ENCODE assay signal across 9 mouse cellular contexts in the genomic region with DNA sequence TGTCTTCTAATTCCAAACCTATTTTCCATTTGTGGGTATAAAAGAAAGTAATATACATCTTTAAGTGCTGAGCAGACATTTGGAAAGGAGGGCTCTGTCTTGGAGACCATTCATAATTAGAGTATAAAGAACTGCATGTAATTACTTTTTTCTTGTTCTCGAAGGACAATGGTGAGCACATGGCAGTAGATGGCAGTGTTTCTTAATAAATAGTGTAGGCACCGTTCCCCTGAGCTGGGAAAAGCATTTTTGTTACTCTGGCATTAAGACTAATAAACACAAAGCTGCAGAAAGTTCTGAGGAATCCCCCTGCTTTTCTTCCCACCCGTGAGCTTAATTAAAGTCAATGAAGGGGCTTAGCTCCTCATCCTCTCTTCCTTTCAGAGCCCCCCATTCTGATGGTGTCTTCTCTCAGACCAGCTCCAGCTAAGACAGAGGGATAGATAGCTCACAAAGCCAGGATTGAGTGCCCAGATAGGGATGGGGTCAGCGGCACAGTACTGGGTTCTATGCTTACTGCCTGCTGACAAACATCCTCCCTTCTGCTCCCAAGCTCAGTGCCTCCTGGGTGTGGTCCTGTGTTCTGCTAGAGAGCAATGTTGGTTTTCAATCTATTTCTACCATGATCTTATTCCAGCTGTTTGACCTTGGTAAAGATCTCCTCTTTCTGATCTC. TPM values are rescaled to one million over a fixed set of nuclear protein-coding genes. Genes with fewer than 3 reads are reported as not detected.
DNase-seq lines count a peak whose midpoint lies in the region; ATAC-seq and TF ChIP-seq lines count a peak whose summit lies in the region.
"Had no signal": no experiment of that assay in that cellular context is flagged by ENCODE, and none has a peak within 500 bp of the region (broad histone marks: within the 10 kb centered on the region; RNA-seq: fewer than 3 reads in every experiment).

No protein-coding gene starts in this region.

- H3K4me3 ChIP-seq in gastrocnemius, adult 2 months, result no peak overlapping the region
- H3K4me3 ChIP-seq in hindbrain, embryonic 14.5 days (replicated peaks; ENCODE audit: low read length), result no peak overlapping the region
- H3K4me3 ChIP-seq: lung, embryonic 15.5 days had no signal

- 0 out of 2 replicates have a peak, but pooled peaks cover 3% of the 10 kb centered on the region for H3K4me1 ChIP-seq in hindbrain, embryonic 14.5 days (replicated peaks; ENCODE audit: control insufficient read depth, insufficient read depth, low read length)
- H3K4me1 ChIP-seq: lung, embryonic 15.5 days had no signal

- H3K27me3 ChIP-seq in hindbrain, embryonic 14.5 days (ENCODE audit: control insufficient read depth, insufficient read depth, low read length), result no peaks in the 10 kb centered on the region
- H3K27me3 ChIP-seq: lung, embryonic 15.5 days had no signal

- peak; percentile 53; the same call in 1 of the 2 replicates for ATAC-seq in hindbrain, embryonic 14.5 days (ENCODE audit: low FRiP score)

- intact Hi-C loops in gastrocnemius, adult 2 months (cut with DNase I), result no loop called here
- intact Hi-C loops in gastrocnemius, postnatal 14 days (cut with DNase I; ENCODE audit: low total_unique reads), result no loop called here

- WGBS in hindbrain, embryonic 14.5 days, result 17% methylated on average over 4 of the region's 4 CpGs

- H3K4me2 ChIP-seq in hindbrain, embryonic 14.5 days (replicated peaks), result no peak overlapping the region
- H3K4me2 ChIP-seq: lung, embryonic 15.5 days had no signal

- H3K9ac ChIP-seq in hindbrain, embryonic 14.5 days, result no peak overlapping the region
- H3K9ac ChIP-seq: lung, embryonic 15.5 days had no signal

- H3K36me3 ChIP-seq in hindbrain, embryonic 14.5 days (replicated peaks; ENCODE audit: control insufficient read depth, insufficient read depth), result no peaks in the 10 kb centered on the region
- H3K36me3 ChIP-seq: lung, embryonic 15.5 days had no signal

- TF ChIP-seq CTCF in gastrocnemius, adult 2 months (IDR thresholded peaks at IDR 0.05), result peak; percentile 35

- no peak overlapping the region for H3K27ac ChIP-seq in gastrocnemius, adult 2 months
- H3K27ac ChIP-seq in hindbrain, embryonic 14.5 days, result no peak overlapping the region
- H3K27ac ChIP-seq: lung, embryonic 15.5 days had no signal

- DNase-seq in gastrocnemius, adult 2 months, result no peak
- no peak for DNase-seq in gastrocnemius, postnatal 14 days
- DNase-seq in thymus, postnatal 14 days, result peak; percentile 47
- no peak for DNase-seq in thymus, adult 18-20 months
- DNase-seq in hindbrain, embryonic 14.5 days (ENCODE audit: low spot score), result peak; percentile 76
- DNase-seq in thymus, postnatal 4 days, result peak; percentile 29
- no peak for DNase-seq in lung, postnatal 4 days
- no peak for DNase-seq in gastrocnemius, adult 18-20 months (ENCODE audit: low spot score)

- no peaks in the 10 kb centered on the region for H3K9me3 ChIP-seq in hindbrain, embryonic 14.5 days (ENCODE audit: control insufficient read depth, low read length)
- H3K9me3 ChIP-seq: lung, embryonic 15.5 days had no signal

RNA-seq across cellular contexts. Expression of a gene that starts 29.3 kb away (rescaled TPM):
- 10 to 100 TPM; 16.8 to 17.7 TPM for total RNA-seq in gastrocnemius, adult 2 months (2021)
- total RNA-seq in gastrocnemius, postnatal 14 days (2021), result 10 to 100 TPM; 15.4 to 17.7 TPM
- polyA plus RNA-seq in hindbrain, embryonic 14.5 days (2014; fragmentation: Nextera tagmentation; extraction: Ambion mirVana), result 35.3 and 37.8 TPM in 2 replicates
- total RNA-seq in gastrocnemius, adult 18-20 months (2021), result 10 to 100 TPM; 18.1 to 19.3 TPM

Comparison
In these comparisons a context has a peak if more than half of its experiments do, and no peak if none do; other contexts are left out.
1. DNase-seq: peak in thymus, postnatal 14 days (single experiment), hindbrain, embryonic 14.5 days (single experiment) and thymus, postnatal 4 days (single experiment); none in gastrocnemius, adult 2 months (single experiment), gastrocnemius, postnatal 14 days (single experiment), thymus, adult 18-20 months (0 of 2), lung, postnatal 4 days (0 of 2) and gastrocnemius, adult 18-20 months (single experiment).